Mouse (Mus musculus) cortical plate, adult 2 months (tissue): ENCODE measurements at regions not wholly inside any gene's neighbourhood (a gene's known extent, or its start where the extent isn't known, plus 50 kb on each side); places are given as distances from the start of the nearest gene placed in this dataset.

Source experiments
- CTCF ChIP-seq: fragments of 200-500 bp; IDR thresholded peaks from 2 replicates; pipeline ENCODE4 v1.5.1; 2011; ENCODE audit warnings: mild to moderate bottlenecking, control low read depth, low read length; ENCODE audit not compliant: insufficient read depth; ENCODE audit errors: extremely low read depth
- POLR2A ChIP-seq: fragments of 200-500 bp; IDR thresholded peaks from 2 replicates; pipeline ENCODE4 v1.6.1; 2011; ENCODE audit warnings: mild to moderate bottlenecking, low read length, control low read depth; ENCODE audit not compliant: insufficient read depth; ENCODE audit errors: extremely low read depth

DNA sequence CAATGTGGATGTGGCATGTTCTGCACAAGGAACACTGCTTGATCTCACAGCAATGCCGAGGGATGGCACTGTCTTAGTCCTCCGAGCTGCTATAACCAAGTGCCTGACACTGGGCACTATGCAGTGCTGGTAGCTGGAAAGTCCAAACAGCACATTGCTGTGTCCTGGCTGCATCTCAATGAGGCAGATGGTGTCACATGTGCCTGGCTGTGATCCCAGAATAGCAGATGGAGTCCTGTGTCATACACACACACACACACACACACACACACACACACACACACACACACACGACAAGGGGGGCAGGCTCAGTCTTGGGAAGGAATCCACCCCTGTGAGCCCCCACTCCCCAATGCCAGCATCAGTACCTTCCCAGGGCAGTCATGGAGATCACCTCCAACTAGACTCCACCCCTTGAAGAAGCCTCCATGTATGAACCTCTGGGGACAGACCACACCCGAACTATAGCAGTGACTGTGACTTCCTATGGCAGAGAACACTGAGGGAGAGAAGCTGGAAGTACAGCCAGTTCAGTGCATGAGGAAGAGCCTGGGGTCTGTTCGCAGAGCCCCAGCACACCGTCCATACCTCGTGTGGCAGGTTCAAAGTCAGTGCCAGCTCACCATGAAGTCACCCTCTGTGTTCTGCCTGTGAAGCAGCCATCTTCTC, 160.3 kb downstream of the Cryba4 start:
- TF ChIP-seq CTCF: no peak
- TF ChIP-seq POLR2A: no peak
